Comparison of ENCODE assay signal across 19 mouse cellular contexts in genomic region chr2:130679899-130680298, GRCm38 (mm10). TPM values are rescaled to one million over a fixed set of nuclear protein-coding genes. Genes with fewer than 3 reads are reported as not detected.
"Had no signal": no experiment of that assay in that cellular context is flagged by ENCODE, and none has a peak within 500 bp of the region (broad histone marks: within the 10 kb centered on the region; RNA-seq: fewer than 3 reads in every experiment).

No protein-coding gene starts in this region.

- H3K9me3 ChIP-seq: liver, embryonic 13.5 days; stomach, embryonic 15.5 days had no signal

- DNase-seq: kidney, adult 2 months; kidney, postnatal 36 days; liver, embryonic 13.5 days; lung, adult 2 months; lung, postnatal 14 days; lung, postnatal 4 days; midbrain, embryonic 14.5 days; right cerebral cortex, adult 18-20 months; right cerebral cortex, postnatal 14 days; spleen, adult 18-20 months; thymus, postnatal 25 days had no signal

- H3K27me3 ChIP-seq: liver, embryonic 13.5 days; stomach, embryonic 15.5 days had no signal

- H3K4me1 ChIP-seq: liver, embryonic 13.5 days; stomach, embryonic 15.5 days had no signal

- ATAC-seq: inflammation-experienced regulatory T-cells, adult 6 months; intestine, embryonic 16.5 days had no signal

- H3K27ac ChIP-seq: left cerebral cortex, adult 2 months; liver, embryonic 13.5 days; stomach, embryonic 15.5 days had no signal

- H3K4me2 ChIP-seq: liver, embryonic 13.5 days; midbrain, embryonic 11.5 days; stomach, embryonic 15.5 days had no signal

- H3K9ac ChIP-seq: liver, embryonic 13.5 days; stomach, embryonic 15.5 days had no signal

- H3K4me3 ChIP-seq: left cerebral cortex, adult 2 months; liver, embryonic 13.5 days; stomach, embryonic 15.5 days had no signal

RNA-seq across cellular contexts. Expression of gene Slc4a11, which starts 17.4 kb away (rescaled TPM):
- total RNA-seq: liver, adult 2 months; megakaryocyte progenitor cell, adult 5-6 weeks; megakaryocyte-erythroid progenitor cell, adult 5-6 weeks had no signal
